Mouse (Mus musculus): Measurements from ENCODE around the gene Gga2. TPM values are rescaled to one million over a fixed set of nuclear protein-coding genes. Genes with fewer than 3 reads are reported as not detected.

The Gga2 gene
- polyA plus RNA-seq, 1 experiment from 2014 or later: 50.5 TPM

- H3K27ac ChIP-seq (ENCODE audit: low read length): no peak overlapping the region
- 67% methylated on average over 14 of the region's 14 CpGs for WGBS
- H3K27me3 ChIP-seq (ENCODE audit: control insufficient read depth, insufficient read depth, low read depth, low read length): no peaks in the 10 kb centered on the region
- no peak overlapping the region for H3K4me3 ChIP-seq (ENCODE audit: low read depth, low read length)
- peaks cover 4% of the 10 kb centered on the region; the same call in 1 of the 2 replicates for H3K36me3 ChIP-seq (ENCODE audit: control insufficient read depth, insufficient read depth, low read length)
- no peak for ATAC-seq
- H3K9me3 ChIP-seq (replicated peaks; ENCODE audit: control insufficient read depth, low read length, poor library complexity, severe bottlenecking): no peaks in the 10 kb centered on the region
- H3K4me1 ChIP-seq (ENCODE audit: control insufficient read depth, insufficient read depth, low read length): no peaks in the 10 kb centered on the region
- no peak overlapping the region for H3K4me2 ChIP-seq (ENCODE audit: low read length)
- no peak overlapping the region for H3K9ac ChIP-seq (ENCODE audit: low read depth, low read length)
Measured at GRCm38 (mm10) chr7:121936861-121937630, 84.0 kb downstream of the Gga2 start.

Other genes with a start within 250 kb of the Gga2 start
- gene Scnn1b, start 156.2 kb downstream of the Gga2 start, polyA plus RNA-seq (2015; fragmentation: Nextera tagmentation; extraction: Ambion mirVana): 0.07 and 0.49 TPM in 2 replicates
- 26.0 and 29.1 TPM in 2 replicates for gene Cog7, start 39.5 kb downstream of the Gga2 start, polyA plus RNA-seq (2015; fragmentation: Nextera tagmentation; extraction: Ambion mirVana)
- gene Ubfd1, start 46.0 kb upstream of the Gga2 start, polyA plus RNA-seq (2015; fragmentation: Nextera tagmentation; extraction: Ambion mirVana): 75.7 and 81.6 TPM in 2 replicates
- gene Ears2, start 46.0 kb upstream of the Gga2 start, polyA plus RNA-seq (2015; fragmentation: Nextera tagmentation; extraction: Ambion mirVana): 8.9 and 9.4 TPM in 2 replicates
- gene Ndufab1, start 80.7 kb upstream of the Gga2 start, polyA plus RNA-seq (2015; fragmentation: Nextera tagmentation; extraction: Ambion mirVana): 582 and 601 TPM in 2 replicates
- 4.0 and 5.5 TPM in 2 replicates for gene Palb2, start 111.8 kb upstream of the Gga2 start, polyA plus RNA-seq (2015; fragmentation: Nextera tagmentation; extraction: Ambion mirVana)
- gene Dctn5, start 111.8 kb upstream of the Gga2 start, polyA plus RNA-seq (2015; fragmentation: Nextera tagmentation; extraction: Ambion mirVana): 163 and 169 TPM in 2 replicates
- 11.9 and 15.1 TPM in 2 replicates for gene Plk1, start 138.2 kb upstream of the Gga2 start, polyA plus RNA-seq (2015; fragmentation: Nextera tagmentation; extraction: Ambion mirVana)
- 1.7 and 2.2 TPM in 2 replicates for gene Ern2, start 165.0 kb upstream of the Gga2 start, polyA plus RNA-seq (2015; fragmentation: Nextera tagmentation; extraction: Ambion mirVana)
- 0.89 and 1.0 TPM in 2 replicates for gene Chp2, start 198.3 kb upstream of the Gga2 start, polyA plus RNA-seq (2015; fragmentation: Nextera tagmentation; extraction: Ambion mirVana)